Mouse (Mus musculus): Measurements from ENCODE around the gene Kitl. TPM values are rescaled to one million over a fixed set of nuclear protein-coding genes. Genes with fewer than 3 reads are reported as not detected.

Gene Kitl
- polyA plus RNA-seq, 1 experiment from 2014 or later: 17.8 TPM

GRCm38 (mm10) chr10:100052404-100052803, 37.0 kb downstream of the Kitl start:
- Histone ChIP-seq H3K4me3 (no peak overlapping the region), H3K4me2 (no peak overlapping the region), H3K9ac (no peak overlapping the region), H3K27ac (ENCODE audit: poor library complexity, severe bottlenecking) (no peak overlapping the region), H3K36me3 (peaks cover 9% of the 10 kb centered on the region), H3K4me1 (replicated peaks) (no peaks in the 10 kb centered on the region), H3K9me3 (replicated peaks) (no peaks in the 10 kb centered on the region; the same call in 1 of the 2 replicates), H3K27me3 (replicated peaks) (no peaks in the 10 kb centered on the region)
- ATAC-seq (ENCODE audit: insufficient number of reproducible peaks, low FRiP score): no peak
- 87% methylated on average over 4 of the region's 4 CpGs for WGBS

- no peak overlapping the region for H3K4me3 ChIP-seq
- no peak overlapping the region for H3K9ac ChIP-seq
- no peak for ATAC-seq (ENCODE audit: insufficient number of reproducible peaks, low FRiP score)
- H3K4me1 ChIP-seq (replicated peaks): no peaks in the 10 kb centered on the region
- H3K4me2 ChIP-seq: no peak overlapping the region
- H3K27me3 ChIP-seq (replicated peaks): no peaks in the 10 kb centered on the region
- no peak overlapping the region for H3K27ac ChIP-seq (ENCODE audit: poor library complexity, severe bottlenecking)
- no peaks in the 10 kb centered on the region; the same call in 1 of the 2 replicates for H3K9me3 ChIP-seq (replicated peaks)
- 80% methylated on average over 4 of the region's 4 CpGs for WGBS
- peaks cover 9% of the 10 kb centered on the region for H3K36me3 ChIP-seq
Measured at GRCm38 (mm10) chr10:100052911-100053310, 37.5 kb downstream of the Kitl start.

GRCm38 (mm10) chr10:100054006-100054405, 38.6 kb downstream of the Kitl start:
- Histone ChIP-seq H3K9ac (no peak overlapping the region), H3K9me3 (replicated peaks) (no peaks in the 10 kb centered on the region; the same call in 1 of the 2 replicates), H3K27ac (ENCODE audit: poor library complexity, severe bottlenecking) (no peak overlapping the region), H3K27me3 (replicated peaks) (no peaks in the 10 kb centered on the region), H3K36me3 (peaks cover 9% of the 10 kb centered on the region), H3K4me2 (no peak overlapping the region), H3K4me3 (no peak overlapping the region), H3K4me1 (replicated peaks) (no peaks in the 10 kb centered on the region)
- ATAC-seq (ENCODE audit: insufficient number of reproducible peaks, low FRiP score): no peak
- 88% methylated on average over 3 of the region's 3 CpGs for WGBS

GRCm38 (mm10) chr10:100055082-100055481, 39.7 kb downstream of the Kitl start:
- H3K9me3 ChIP-seq (replicated peaks): no peaks in the 10 kb centered on the region; the same call in 1 of the 2 replicates
- 80% methylated on average over 2 of the region's 2 CpGs for WGBS
- no peaks in the 10 kb centered on the region for H3K27me3 ChIP-seq (replicated peaks)
- H3K4me3 ChIP-seq: no peak overlapping the region
- H3K4me1 ChIP-seq (replicated peaks): no peaks in the 10 kb centered on the region
- no peak overlapping the region for H3K27ac ChIP-seq (ENCODE audit: poor library complexity, severe bottlenecking)
- no peak for ATAC-seq (ENCODE audit: insufficient number of reproducible peaks, low FRiP score)
- no peak overlapping the region for H3K4me2 ChIP-seq
- peaks cover 9% of the 10 kb centered on the region for H3K36me3 ChIP-seq
- no peak overlapping the region for H3K9ac ChIP-seq

GRCm38 (mm10) chr10:100057106-100057623, 41.7 kb downstream of the Kitl start:
- H3K27ac ChIP-seq (ENCODE audit: poor library complexity, severe bottlenecking): no peak overlapping the region
- H3K27me3 ChIP-seq (replicated peaks): no peaks in the 10 kb centered on the region
- no peak overlapping the region for H3K9ac ChIP-seq
- H3K4me2 ChIP-seq: no peak overlapping the region
- WGBS: 59% methylated on average over 1 of the region's 1 CpGs
- H3K36me3 ChIP-seq: peaks cover 7% of the 10 kb centered on the region
- no peaks in the 10 kb centered on the region; the same call in 1 of the 2 replicates for H3K9me3 ChIP-seq (replicated peaks)
- H3K4me3 ChIP-seq: no peak overlapping the region
- H3K4me1 ChIP-seq (replicated peaks): no peaks in the 10 kb centered on the region
- no peak for ATAC-seq (ENCODE audit: insufficient number of reproducible peaks, low FRiP score)

GRCm38 (mm10) chr10:100059356-100059755, 43.9 kb downstream of the Kitl start:
- Histone ChIP-seq H3K27ac (ENCODE audit: poor library complexity, severe bottlenecking) (no peak overlapping the region), H3K4me1 (replicated peaks) (no peaks in the 10 kb centered on the region), H3K27me3 (replicated peaks) (no peaks in the 10 kb centered on the region), H3K9me3 (replicated peaks) (no peaks in the 10 kb centered on the region), H3K9ac (no peak overlapping the region), H3K4me2 (no peak overlapping the region), H3K36me3 (no peaks in the 10 kb centered on the region), H3K4me3 (no peak overlapping the region)
- 87% methylated on average over 4 of the region's 4 CpGs for WGBS
- ATAC-seq (ENCODE audit: insufficient number of reproducible peaks, low FRiP score): no peak

GRCm38 (mm10) chr10:100065529-100066301, 50.3 kb downstream of the Kitl start:
- WGBS: 68% methylated on average over 12 of the region's 12 CpGs
- no peak overlapping the region for H3K4me2 ChIP-seq
- no peak overlapping the region for H3K4me3 ChIP-seq
- H3K9me3 ChIP-seq (replicated peaks): no peaks in the 10 kb centered on the region
- no peak overlapping the region for H3K27ac ChIP-seq (ENCODE audit: poor library complexity, severe bottlenecking)
- no peaks in the 10 kb centered on the region; the same call in 1 of the 2 replicates for H3K4me1 ChIP-seq (replicated peaks)
- ATAC-seq (ENCODE audit: insufficient number of reproducible peaks, low FRiP score): no peak
- no peak overlapping the region for H3K9ac ChIP-seq
- no peaks in the 10 kb centered on the region for H3K27me3 ChIP-seq (replicated peaks)
- 0 out of 2 replicates have a peak, but pooled peaks cover 2% of the 10 kb centered on the region for H3K36me3 ChIP-seq

GRCm38 (mm10) chr10:100066374-100066773, 50.9 kb downstream of the Kitl start:
- Histone ChIP-seq H3K4me1 (replicated peaks) (no peaks in the 10 kb centered on the region; the same call in 1 of the 2 replicates), H3K27me3 (replicated peaks) (no peaks in the 10 kb centered on the region), H3K9me3 (replicated peaks) (no peaks in the 10 kb centered on the region), H3K4me3 (no peak overlapping the region), H3K27ac (ENCODE audit: poor library complexity, severe bottlenecking) (no peak overlapping the region), H3K4me2 (no peak overlapping the region), H3K36me3 (0 out of 2 replicates have a peak, but pooled peaks cover 2% of the 10 kb centered on the region), H3K9ac (no peak overlapping the region)
- no peak for ATAC-seq (ENCODE audit: insufficient number of reproducible peaks, low FRiP score)
- 78% methylated on average over 7 of the region's 7 CpGs for WGBS

- ATAC-seq (ENCODE audit: insufficient number of reproducible peaks, low FRiP score): no peak
- H3K4me1 ChIP-seq (replicated peaks): no peaks in the 10 kb centered on the region
- no peak overlapping the region for H3K9ac ChIP-seq
- no peaks in the 10 kb centered on the region for H3K9me3 ChIP-seq (replicated peaks)
- H3K27ac ChIP-seq (ENCODE audit: poor library complexity, severe bottlenecking): no peak overlapping the region
- 82% methylated on average over 1 of the region's 1 CpGs for WGBS
- no peak overlapping the region for H3K4me3 ChIP-seq
- H3K27me3 ChIP-seq (replicated peaks): no peaks in the 10 kb centered on the region
- 0 out of 2 replicates have a peak, but pooled peaks cover 2% of the 10 kb centered on the region for H3K36me3 ChIP-seq
- no peak overlapping the region for H3K4me2 ChIP-seq
Measured at GRCm38 (mm10) chr10:100072641-100073040, 57.2 kb downstream of the Kitl start.

GRCm38 (mm10) chr10:100073092-100073491, 57.7 kb downstream of the Kitl start:
- Histone ChIP-seq H3K9me3 (replicated peaks) (no peaks in the 10 kb centered on the region), H3K4me2 (no peak overlapping the region), H3K27me3 (replicated peaks) (no peaks in the 10 kb centered on the region), H3K36me3 (0 out of 2 replicates have a peak, but pooled peaks cover 2% of the 10 kb centered on the region), H3K27ac (ENCODE audit: poor library complexity, severe bottlenecking) (no peak overlapping the region), H3K4me1 (replicated peaks) (no peaks in the 10 kb centered on the region), H3K9ac (no peak overlapping the region), H3K4me3 (no peak overlapping the region)
- no peak for ATAC-seq (ENCODE audit: insufficient number of reproducible peaks, low FRiP score)

GRCm38 (mm10) chr10:100101115-100101514, 85.7 kb downstream of the Kitl start:
- Histone ChIP-seq H3K9me3 (replicated peaks) (no peaks in the 10 kb centered on the region), H3K4me3 (no peak overlapping the region)
- WGBS: 40% methylated on average over 3 of the region's 3 CpGs

More at GRCm38 (mm10) chr10:100101115-100101514, 85.7 kb downstream of the Kitl start:
- H3K36me3 ChIP-seq: no peaks in the 10 kb centered on the region
- H3K4me1 ChIP-seq (replicated peaks): peaks cover 6% of the 10 kb centered on the region
- no peak overlapping the region for H3K9ac ChIP-seq
- no peak overlapping the region for H3K27ac ChIP-seq (ENCODE audit: poor library complexity, severe bottlenecking)
- no peaks in the 10 kb centered on the region for H3K27me3 ChIP-seq (replicated peaks)
- no peak for ATAC-seq (ENCODE audit: insufficient number of reproducible peaks, low FRiP score)
- H3K4me2 ChIP-seq: no peak overlapping the region
